15 mouse cellular contexts compared by ENCODE assay signal in the genomic region with DNA sequence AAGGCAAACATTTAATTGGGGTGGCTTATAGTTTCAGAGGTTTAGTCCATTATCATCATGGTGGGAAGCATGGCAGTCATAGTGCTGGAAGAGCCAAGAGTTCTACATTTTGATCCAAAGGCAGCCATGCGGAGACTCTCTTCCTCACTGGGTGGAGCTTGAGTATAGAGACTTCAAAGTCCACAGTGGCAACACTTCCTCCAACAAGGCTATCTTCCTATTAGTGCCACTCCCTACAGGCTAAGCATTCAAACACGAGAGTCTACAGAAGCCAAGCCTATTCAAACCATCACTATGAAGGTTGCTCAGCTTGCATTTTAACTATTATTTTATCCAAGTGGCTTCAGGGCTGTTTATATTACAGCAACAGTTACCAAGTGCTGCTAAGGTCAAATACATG.
"Had no signal": no experiment of that assay in that cellular context is flagged by ENCODE, and none has a peak within 500 bp of the region (broad histone marks: within the 10 kb centered on the region; RNA-seq: fewer than 3 reads in every experiment).

No protein-coding gene starts in this region.

- H3K4me3 ChIP-seq: lung, embryonic 15.5 days; midbrain, embryonic 10.5 days; midbrain, embryonic 12.5 days; myocyte; neural tube, embryonic 13.5 days; neural tube, embryonic 15.5 days; stomach, embryonic 15.5 days had no signal

- H3K4me2 ChIP-seq: lung, embryonic 15.5 days; midbrain, embryonic 12.5 days; neural tube, embryonic 13.5 days; neural tube, embryonic 15.5 days; stomach, embryonic 15.5 days had no signal

- H3K27ac ChIP-seq: lung, embryonic 15.5 days; midbrain, embryonic 10.5 days; midbrain, embryonic 12.5 days; neural tube, embryonic 13.5 days; neural tube, embryonic 15.5 days; stomach, embryonic 15.5 days; stomach, postnatal 0 days had no signal

- DNase-seq: lung, adult 2 months; lung, postnatal 4 days; midbrain, embryonic 14.5 days; retina, postnatal 1 day; right cerebral cortex, postnatal 25 days had no signal

- H3K27me3 ChIP-seq: lung, embryonic 15.5 days; midbrain, embryonic 12.5 days; neural tube, embryonic 13.5 days; neural tube, embryonic 15.5 days; stomach, embryonic 15.5 days had no signal

- H3K9me3 ChIP-seq: lung, embryonic 15.5 days; midbrain, embryonic 10.5 days; midbrain, embryonic 12.5 days; neural tube, embryonic 13.5 days; neural tube, embryonic 15.5 days; stomach, embryonic 15.5 days had no signal

- H3K4me1 ChIP-seq: lung, embryonic 15.5 days; midbrain, embryonic 10.5 days; midbrain, embryonic 12.5 days; neural tube, embryonic 13.5 days; neural tube, embryonic 15.5 days; stomach, embryonic 15.5 days had no signal

- H3K9ac ChIP-seq: lung, embryonic 15.5 days; midbrain, embryonic 12.5 days; neural tube, embryonic 13.5 days; neural tube, embryonic 15.5 days; stomach, embryonic 15.5 days had no signal

- ATAC-seq: lung, postnatal 0 days; midbrain, embryonic 16.5 days had no signal
